ENCODE assay signal across 29 mouse cellular contexts in the genomic region with DNA sequence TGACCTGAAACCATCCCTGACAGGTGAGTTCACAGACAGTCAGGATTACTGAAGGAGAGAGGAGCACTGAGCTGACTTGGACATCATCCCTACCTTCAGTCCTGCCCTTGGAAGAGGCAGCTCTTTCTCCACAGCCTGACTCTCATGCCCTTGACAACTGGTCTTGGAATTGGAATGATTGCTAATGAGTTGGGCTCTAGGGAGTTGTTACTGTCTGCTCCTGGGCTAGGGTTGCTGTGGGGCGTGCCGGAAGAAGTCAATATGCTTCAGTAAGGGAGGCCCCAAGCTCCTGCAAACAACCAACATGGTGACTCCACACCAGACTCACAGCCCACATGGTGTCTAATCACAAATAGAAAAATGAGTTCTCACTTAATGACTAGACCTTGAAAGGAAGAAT. TPM values are rescaled to one million over a fixed set of nuclear protein-coding genes. Genes with fewer than 3 reads are reported as not detected.
"Had no signal": no experiment of that assay in that cellular context is flagged by ENCODE, and none has a peak within 500 bp of the region (broad histone marks: within the 10 kb centered on the region; RNA-seq: fewer than 3 reads in every experiment).

No protein-coding gene starts in this region.

- H3K4me1 ChIP-seq: embryonic facial prominence, embryonic 10.5 days; embryonic facial prominence, embryonic 12.5 days; embryonic facial prominence, embryonic 13.5 days; embryonic facial prominence, embryonic 15.5 days; forebrain, embryonic 10.5 days; forebrain, embryonic 12.5 days; forebrain, embryonic 13.5 days; forebrain, embryonic 15.5 days had no signal

- ATAC-seq: forebrain, embryonic 13.5 days; forebrain, embryonic 15.5 days; forebrain, embryonic 16.5 days; forebrain, postnatal 0 days had no signal

- H3K27me3 ChIP-seq: embryonic facial prominence, embryonic 12.5 days; embryonic facial prominence, embryonic 13.5 days; embryonic facial prominence, embryonic 15.5 days; forebrain, embryonic 12.5 days; forebrain, embryonic 13.5 days; forebrain, embryonic 15.5 days; heart, embryonic 12.5 days had no signal

- H3K27ac ChIP-seq: embryonic facial prominence, embryonic 10.5 days; embryonic facial prominence, embryonic 12.5 days; embryonic facial prominence, embryonic 13.5 days; embryonic facial prominence, embryonic 15.5 days; forebrain, embryonic 10.5 days; forebrain, embryonic 12.5 days; forebrain, embryonic 13.5 days; forebrain, embryonic 15.5 days; gastrocnemius, adult 2 months; heart, adult 2 months; heart, embryonic 10.5 days had no signal

- H3K4me2 ChIP-seq: embryonic facial prominence, embryonic 12.5 days; embryonic facial prominence, embryonic 13.5 days; embryonic facial prominence, embryonic 15.5 days; forebrain, embryonic 12.5 days; forebrain, embryonic 13.5 days; forebrain, embryonic 15.5 days; heart, embryonic 11.5 days; heart, embryonic 12.5 days had no signal

- H3K9ac ChIP-seq: embryonic facial prominence, embryonic 12.5 days; embryonic facial prominence, embryonic 13.5 days; embryonic facial prominence, embryonic 15.5 days; forebrain, embryonic 12.5 days; forebrain, embryonic 13.5 days; forebrain, embryonic 15.5 days; forebrain, postnatal 0 days; heart, embryonic 12.5 days had no signal

- DNase-seq: cerebellum, postnatal 10 days; cerebellum, postnatal 14 days; cerebellum, postnatal 25 days; cerebellum, postnatal 36 days; embryo, embryonic 11 days; forebrain, postnatal 0 days; gastrocnemius, adult 2 months; gastrocnemius, postnatal 10 days; gastrocnemius, postnatal 14 days; gastrocnemius, postnatal 25 days; gastrocnemius, postnatal 36 days; heart, adult 11 months; heart, adult 18-20 months; heart, adult 2 months had no signal

- H3K9me3 ChIP-seq: embryonic facial prominence, embryonic 10.5 days; embryonic facial prominence, embryonic 12.5 days; embryonic facial prominence, embryonic 13.5 days; embryonic facial prominence, embryonic 15.5 days; forebrain, embryonic 10.5 days; forebrain, embryonic 12.5 days; forebrain, embryonic 13.5 days; forebrain, embryonic 15.5 days; heart, embryonic 10.5 days; heart, embryonic 12.5 days had no signal

- H3K4me3 ChIP-seq: embryonic facial prominence, embryonic 10.5 days; embryonic facial prominence, embryonic 12.5 days; embryonic facial prominence, embryonic 13.5 days; embryonic facial prominence, embryonic 15.5 days; erythroblast, embryonic 14.5 days; forebrain, embryonic 10.5 days; forebrain, embryonic 12.5 days; forebrain, embryonic 13.5 days; forebrain, embryonic 15.5 days; gastrocnemius, adult 2 months; heart, adult 2 months; heart, embryonic 10.5 days; heart, embryonic 12.5 days had no signal

RNA-seq across cellular contexts. Expression of a gene that starts 21.7 kb away (rescaled TPM):
- total RNA-seq: common myeloid progenitor, adult 5-6 weeks; granulocyte monocyte progenitor cell, adult 5-6 weeks had no signal
- polyA plus RNA-seq: erythroblast, embryonic 14.5 days had no signal
